Mouse (Mus musculus) thymus, adult 2 months (tissue): Measurements from ENCODE around the gene Slc22a12. TPM values are rescaled to one million over a fixed set of nuclear protein-coding genes. Genes with fewer than 3 reads are reported as not detected.

Source experiments
- DNase-seq: peaks from one replicate; pipeline ENCODE4 v3.0.0; 2021
- H3K27ac ChIP-seq: fragments of 200-500 bp; 2 replicates; pipeline ENCODE4 v1.5.1; 2012; ENCODE audit warnings: low read length, control low read depth; ENCODE audit not compliant: control insufficient read depth, insufficient read depth
- H3K27me3 ChIP-seq: fragments of 200-500 bp; 2 replicates; pipeline ENCODE4 v1.6.1; 2012; ENCODE audit warnings: mild to moderate bottlenecking, low read length, moderate library complexity, mixed read lengths; ENCODE audit not compliant: control insufficient read depth, insufficient read depth
- H3K36me3 ChIP-seq: fragments of 200-500 bp; 2 replicates; pipeline ENCODE4 v1.6.1; 2012; ENCODE audit warnings: mild to moderate bottlenecking, low read length, moderate library complexity; ENCODE audit not compliant: control insufficient read depth, insufficient read depth
- H3K4me1 ChIP-seq: fragments of 200-500 bp; replicated peaks from 2 replicates; pipeline ENCODE4 v1.6.1; 2012; ENCODE audit warnings: low read length; ENCODE audit not compliant: control insufficient read depth, insufficient read depth
- H3K4me3 ChIP-seq: fragments of 200-500 bp; 2 replicates; pipeline ENCODE4 v1.5.1; 2012; ENCODE audit warnings: mild to moderate bottlenecking, low read length, control low read depth, moderate library complexity; ENCODE audit not compliant: control insufficient read depth, insufficient read depth
- CTCF ChIP-seq: fragments of 200-500 bp; IDR thresholded peaks from 2 replicates; pipeline ENCODE4 v1.5.1; 2012; ENCODE audit warnings: mild to moderate bottlenecking, control low read depth, low read length, moderate library complexity, borderline replicate concordance; ENCODE audit not compliant: control insufficient read depth, poor library complexity, insufficient read depth; ENCODE audit errors: extremely low read depth
- POLR2A ChIP-seq: fragments of 200-500 bp; IDR thresholded peaks from 2 replicates; pipeline ENCODE4 v1.6.1; 2012; ENCODE audit warnings: mild to moderate bottlenecking, low read length, control low read depth, moderate library complexity; ENCODE audit not compliant: control insufficient read depth, poor library complexity, insufficient read depth; ENCODE audit errors: extremely low read depth
- WGBS: fragments of 180-500 bp; shearing (Covaris S2); methylation state at CpG from one replicate; pipeline ENCODE4 v1.1.7; 2018; 5-methylcytosine and 5-hydroxymethylcytosine counted together
- polyA plus RNA-seq: library from polyadenylated mRNA; depleted of rRNA; stranded (reverse); fragments of >200 nt; gene quantifications from 2 replicates; pipeline ENCODE4 v1.2.3, GENCODE M21; 2012

Gene Slc22a12
- polyA plus RNA-seq, 1 experiment, result 0.74 TPM

- WGBS, result 63% methylated on average over 13 of the region's 13 CpGs
- Histone ChIP-seq H3K4me1 (peaks cover 3% of the 10 kb centered on the region; the same call in 1 of the 2 replicates), H3K4me3 (no peak overlapping the region), H3K36me3 (no peaks in the 10 kb centered on the region), H3K27ac (no peak overlapping the region), H3K27me3 (peaks cover 12% of the 10 kb centered on the region)
- TF ChIP-seq POLR2A, result no peak
- TF ChIP-seq CTCF, result no peak
- DNase-seq, result no peak
Observed at GRCm38 (mm10) chr19:6530359-6530758, 12.5 kb downstream of the Slc22a12 start.

GRCm38 (mm10) chr19:6529265-6529985 is 13.4 kb downstream of the Slc22a12 start:
- Histone ChIP-seq H3K27me3 (peaks cover 12% of the 10 kb centered on the region), H3K4me1 (peaks cover 3% of the 10 kb centered on the region; the same call in 1 of the 2 replicates), H3K27ac (no peak overlapping the region), H3K4me3 (no peak overlapping the region), H3K36me3 (no peaks in the 10 kb centered on the region)
- no peak for TF ChIP-seq POLR2A
- TF ChIP-seq CTCF, result no peak
- WGBS, result 86% methylated on average over 14 of the region's 14 CpGs
- DNase-seq, result no peak

DNA sequence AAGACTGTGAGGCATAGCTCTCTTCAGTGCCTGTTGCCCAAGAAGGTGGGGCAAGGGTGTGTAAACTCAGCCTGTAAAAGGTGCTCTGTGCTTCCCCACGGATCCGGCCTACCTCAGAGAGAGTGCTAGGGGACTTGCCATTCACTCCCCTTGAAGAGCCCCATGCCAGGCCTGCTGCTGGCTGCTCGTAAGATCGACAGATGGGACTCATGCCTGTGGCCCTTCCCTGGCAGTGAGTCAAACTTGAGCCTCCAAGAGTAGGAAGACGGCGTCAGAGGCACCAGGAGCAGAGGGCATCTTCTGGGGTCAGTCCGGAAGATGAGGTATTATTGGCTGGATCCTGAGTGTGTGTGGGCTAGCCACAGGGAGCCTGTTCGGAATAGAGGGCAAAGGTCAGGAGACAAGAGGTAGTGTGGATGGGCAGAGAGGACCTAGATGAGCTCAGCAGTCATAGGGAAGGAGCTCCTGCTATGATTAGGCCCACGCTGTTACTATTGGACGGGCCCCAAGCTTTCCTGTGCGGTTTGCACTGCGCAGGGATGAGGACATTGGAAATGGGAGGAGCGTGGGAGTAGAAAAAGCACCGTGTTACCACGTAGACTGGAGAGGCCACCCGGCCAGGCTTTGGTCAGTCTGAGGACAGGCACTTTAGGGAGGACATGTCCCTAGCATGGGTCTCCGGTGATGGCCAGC is 14.8 kb downstream of the Slc22a12 start:
- Histone ChIP-seq H3K27me3 (peaks cover 12% of the 10 kb centered on the region), H3K4me1 (peaks cover 3% of the 10 kb centered on the region; the same call in 1 of the 2 replicates), H3K36me3 (no peaks in the 10 kb centered on the region), H3K4me3 (no peak overlapping the region), H3K27ac (no peak overlapping the region)
- DNase-seq, result no peak
- 94% methylated on average over 17 of the region's 17 CpGs for WGBS
- TF ChIP-seq POLR2A (no peak), CTCF (no peak)

GRCm38 (mm10) chr19:6527439-6527838 is 15.4 kb downstream of the Slc22a12 start:
- no peak for DNase-seq
- no peak overlapping the region for H3K27ac ChIP-seq
- TF ChIP-seq POLR2A, result no peak
- 94% methylated on average over 3 of the region's 3 CpGs for WGBS
- peaks cover 12% of the 10 kb centered on the region for H3K27me3 ChIP-seq
- H3K4me1 ChIP-seq, result peaks cover 3% of the 10 kb centered on the region; the same call in 1 of the 2 replicates
- H3K36me3 ChIP-seq, result no peaks in the 10 kb centered on the region
- no peak overlapping the region for H3K4me3 ChIP-seq

DNA sequence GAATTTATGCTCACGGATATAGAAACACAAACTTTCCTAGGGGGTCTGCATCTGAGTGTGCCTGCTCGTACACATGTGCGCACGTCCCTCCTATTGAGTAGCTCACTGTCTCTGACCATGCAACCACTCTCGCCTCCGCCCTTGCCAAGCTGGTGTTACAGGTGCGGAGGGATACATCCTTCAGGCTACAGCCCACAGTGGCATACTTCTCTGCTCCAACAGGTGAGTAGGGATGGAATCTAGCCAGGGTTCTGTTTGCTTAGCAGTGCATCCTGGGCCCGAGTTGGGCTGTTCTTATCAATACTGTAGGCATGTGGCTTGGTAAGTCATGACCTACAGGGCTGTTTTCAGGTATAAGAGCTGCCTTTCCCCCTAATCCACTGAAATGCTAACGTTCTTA is 16.8 kb downstream of the Slc22a12 start:
- 93% methylated on average over 9 of the region's 9 CpGs for WGBS
- Histone ChIP-seq H3K4me1 (peaks cover 2% of the 10 kb centered on the region; the same call in 1 of the 2 replicates), H3K36me3 (no peaks in the 10 kb centered on the region), H3K27ac (no peak overlapping the region), H3K27me3 (peaks cover 3% of the 10 kb centered on the region), H3K4me3 (no peak overlapping the region)
- DNase-seq, result no peak
- TF ChIP-seq POLR2A, result no peak
- no peak for TF ChIP-seq CTCF

DNA sequence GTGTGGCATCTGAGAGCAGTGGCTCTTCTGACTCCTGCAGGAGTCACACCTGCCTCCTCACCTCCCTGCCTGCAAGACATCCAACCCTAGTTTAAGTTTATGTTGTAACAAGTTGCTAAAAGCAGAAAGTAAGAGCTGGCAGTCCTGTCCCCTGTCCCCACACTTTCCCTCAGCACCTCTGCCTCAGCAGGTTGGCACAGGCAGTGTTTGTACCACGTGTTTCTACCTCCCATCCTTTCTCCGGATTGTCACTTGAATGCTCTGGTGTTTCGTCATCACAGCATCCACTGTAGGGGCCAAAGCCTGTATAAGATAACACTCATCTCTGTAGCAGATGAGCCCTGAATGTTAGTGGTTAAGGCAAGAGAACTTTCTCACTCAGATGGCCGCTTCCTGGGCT is 17.8 kb downstream of the Slc22a12 start:
- WGBS, result 90% methylated on average over 4 of the region's 4 CpGs
- no peaks in the 10 kb centered on the region; the same call in 1 of the 2 replicates for H3K27me3 ChIP-seq
- no peak for TF ChIP-seq POLR2A
- no peak for TF ChIP-seq CTCF

DNA sequence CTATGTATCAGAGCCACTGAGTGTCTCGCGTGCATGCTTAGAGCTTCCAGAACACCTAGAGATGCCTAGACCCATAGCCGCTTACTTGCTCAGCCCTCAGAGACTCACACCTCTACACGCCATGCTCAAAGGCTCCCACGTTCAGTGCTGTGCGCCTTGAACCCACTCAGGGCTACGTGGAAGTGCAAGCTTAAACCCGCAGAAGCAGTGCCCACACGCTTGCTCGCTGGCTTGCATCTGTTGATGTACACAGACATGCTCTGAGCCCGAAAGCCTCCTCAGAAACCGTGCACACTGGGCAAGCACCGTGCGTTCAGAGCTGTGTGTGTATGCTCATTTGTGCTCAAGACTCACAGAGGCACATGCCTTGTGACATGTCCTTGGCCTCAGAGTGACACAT is 20.5 kb downstream of the Slc22a12 start:
- no peak for TF ChIP-seq CTCF
- no peak for TF ChIP-seq POLR2A

More for the DNA sequence above, 17.8 kb downstream of the Slc22a12 start:
- Histone ChIP-seq H3K36me3 (no peaks in the 10 kb centered on the region), H3K4me1 (no peaks in the 10 kb centered on the region), H3K27ac (no peak overlapping the region), H3K4me3 (no peak overlapping the region)
- no peak for DNase-seq

More for the DNA sequence above, 20.5 kb downstream of the Slc22a12 start:
- H3K4me1 ChIP-seq, result no peaks in the 10 kb centered on the region
- no peak for DNase-seq
- no peak overlapping the region for H3K27ac ChIP-seq
- WGBS, result 96% methylated on average over 14 of the region's 14 CpGs
- H3K4me3 ChIP-seq, result no peak overlapping the region
- no peaks in the 10 kb centered on the region for H3K27me3 ChIP-seq
- H3K36me3 ChIP-seq, result no peaks in the 10 kb centered on the region
